Mouse (Mus musculus) embryo, embryonic 10 days (tissue): ENCODE data around the gene Col7a1.

Experiments used
- DNase-seq: peaks from one replicate; pipeline ENCODE4 v3.0.0-alpha.2; 2015; ENCODE audit warnings: low spot score

The Col7a1 gene

GRCm38 (mm10) chr9:109021428-109021827 lies 68.0 kb downstream of the Col7a1 start:
- no peak for DNase-seq

GRCm38 (mm10) chr9:109022866-109023685 lies 69.7 kb downstream of the Col7a1 start:
- DNase-seq, result no peak

- DNase-seq, result no peak
Measured at GRCm38 (mm10) chr9:109027521-109027920, 74.1 kb downstream of the Col7a1 start.

GRCm38 (mm10) chr9:109028421-109028820 lies 75.0 kb downstream of the Col7a1 start:
- no peak for DNase-seq

GRCm38 (mm10) chr9:109028919-109029318 lies 75.5 kb downstream of the Col7a1 start:
- DNase-seq, result no peak

GRCm38 (mm10) chr9:109030312-109030711 lies 76.9 kb downstream of the Col7a1 start:
- no peak for DNase-seq

- DNase-seq, result no peak
Measured at GRCm38 (mm10) chr9:109031001-109031400, 77.6 kb downstream of the Col7a1 start.

- no peak for DNase-seq
Measured at GRCm38 (mm10) chr9:109031686-109032085, 78.3 kb downstream of the Col7a1 start.

- DNase-seq, result no peak
Measured at GRCm38 (mm10) chr9:109032435-109032834, 79.0 kb downstream of the Col7a1 start.
